Mouse (Mus musculus) heart, postnatal 4 days (tissue): Measurements from ENCODE around the gene Pgc. TPM values are rescaled to one million over a fixed set of nuclear protein-coding genes. Genes with fewer than 3 reads are reported as not detected.

Source experiments
- DNase-seq: peaks from one replicate; pipeline ENCODE4 v3.0.0; 2021
- total RNA-seq, 2 experiments: library from RNA; stranded (reverse); gene quantifications; 2 replicates each; pipeline ENCODE4 v1.2.3; 2021

The Pgc gene
- total RNA-seq, 2 experiments from 2014 or later = not detected

DNA sequence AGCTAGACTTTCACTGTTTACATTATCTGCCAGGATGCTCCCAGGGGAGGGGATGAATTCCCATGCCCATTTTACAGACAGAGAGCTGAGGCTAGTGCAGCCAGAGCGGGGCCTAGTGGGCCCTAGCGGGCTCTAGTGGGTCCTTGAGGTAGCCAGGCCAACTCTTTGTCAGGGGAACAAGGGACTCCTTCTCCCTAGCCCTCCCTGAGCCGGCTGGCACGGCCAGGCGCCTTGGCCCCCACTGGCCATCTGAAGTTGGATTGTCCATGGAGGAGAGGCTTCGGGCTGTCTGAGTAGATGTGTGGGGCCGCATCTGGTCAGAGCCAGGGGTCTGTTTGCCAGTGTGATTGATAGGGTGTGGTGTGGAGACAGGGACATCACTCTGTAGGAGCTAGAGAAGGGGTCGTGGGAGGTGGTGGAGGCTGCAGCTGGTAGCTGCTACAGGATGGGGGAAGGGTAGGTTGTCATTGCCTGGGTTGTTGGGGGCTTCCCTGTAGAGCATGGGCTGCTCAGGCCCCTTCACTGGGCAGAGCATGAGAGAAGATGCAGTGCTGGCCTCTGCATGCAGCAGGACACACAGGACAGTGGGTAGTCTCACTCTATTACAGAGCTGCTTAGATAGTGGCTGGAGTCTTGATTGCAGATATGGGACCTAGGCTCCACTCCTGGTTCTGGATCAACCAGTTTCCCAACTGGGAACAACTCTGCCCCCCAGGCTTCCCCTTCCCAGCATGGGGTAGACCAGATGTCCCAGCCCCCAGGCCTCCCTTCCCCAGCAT is 57.0 kb downstream of the Pgc start:
- no peak for DNase-seq

Other genes starting within 250 kb of the Pgc start
- gene Taf8, start 224.6 kb upstream of the Pgc start, total RNA-seq = 10 to 100 TPM; 13.7 to 14.6 TPM
- gene Ccnd3, start 221.8 kb upstream of the Pgc start, total RNA-seq = 100 to 1,000 TPM; 170 to 175 TPM
- 10 to 100 TPM; 21.7 to 22.2 TPM for gene Bysl, start 115.3 kb upstream of the Pgc start, total RNA-seq
- gene Med20, start 115.3 kb upstream of the Pgc start, total RNA-seq = 10 to 100 TPM; 20.3 to 20.7 TPM
- 1 to 10 TPM; 3.9 to 4.4 TPM for gene Gm20517, start 115.3 kb upstream of the Pgc start, total RNA-seq
- 1 to 10 TPM; 7.3 to 9.7 TPM for gene Usp49, start 96.2 kb upstream of the Pgc start, total RNA-seq
- 100 to 1,000 TPM; 156 to 160 TPM for gene Tomm6, start 38.5 kb upstream of the Pgc start, total RNA-seq
- gene Frs3, start 37.8 kb upstream of the Pgc start, total RNA-seq = 1 to 10 TPM; 5.2 to 6.0 TPM
- 1 to 10 TPM in 1 of 2 experiments, under 1 TPM in 1; 0.98 to 1.1 TPM for gene Gm21981, start 32.4 kb upstream of the Pgc start, total RNA-seq
- gene Prickle4, start 32.1 kb upstream of the Pgc start, total RNA-seq = 1 to 10 TPM; 1.8 to 2.1 TPM
- gene Tfeb, start 10.2 kb downstream of the Pgc start, total RNA-seq = 10 to 100 TPM; 50.3 to 53.1 TPM
- 10 to 100 TPM; 16.4 to 20.2 TPM for gene Mdfi, start 107.8 kb downstream of the Pgc start, total RNA-seq
- gene Foxp4, start 197.8 kb downstream of the Pgc start, total RNA-seq = 10 to 100 TPM; 18.1 to 19.6 TPM